Mouse (Mus musculus): ENCODE measurements at regions not wholly inside any gene's neighbourhood (a gene's known extent, or its start where the extent isn't known, plus 50 kb on each side); places are given as distances from the start of the nearest gene placed in this dataset.
A peak's percentile ranks its signal among the peaks of the same experiment; 100 is the strongest.

GRCm38 (mm10) chr16:45033268-45033667, 59.9 kb upstream of the Ccdc80 start:
- ATAC-seq (replicated peaks; ENCODE audit: poor library complexity, severe bottlenecking) = no peak

- ATAC-seq (replicated peaks; ENCODE audit: poor library complexity, severe bottlenecking) = no peak
Observed at GRCm38 (mm10) chr16:45034401-45034800, 58.8 kb upstream of the Ccdc80 start.

DNA sequence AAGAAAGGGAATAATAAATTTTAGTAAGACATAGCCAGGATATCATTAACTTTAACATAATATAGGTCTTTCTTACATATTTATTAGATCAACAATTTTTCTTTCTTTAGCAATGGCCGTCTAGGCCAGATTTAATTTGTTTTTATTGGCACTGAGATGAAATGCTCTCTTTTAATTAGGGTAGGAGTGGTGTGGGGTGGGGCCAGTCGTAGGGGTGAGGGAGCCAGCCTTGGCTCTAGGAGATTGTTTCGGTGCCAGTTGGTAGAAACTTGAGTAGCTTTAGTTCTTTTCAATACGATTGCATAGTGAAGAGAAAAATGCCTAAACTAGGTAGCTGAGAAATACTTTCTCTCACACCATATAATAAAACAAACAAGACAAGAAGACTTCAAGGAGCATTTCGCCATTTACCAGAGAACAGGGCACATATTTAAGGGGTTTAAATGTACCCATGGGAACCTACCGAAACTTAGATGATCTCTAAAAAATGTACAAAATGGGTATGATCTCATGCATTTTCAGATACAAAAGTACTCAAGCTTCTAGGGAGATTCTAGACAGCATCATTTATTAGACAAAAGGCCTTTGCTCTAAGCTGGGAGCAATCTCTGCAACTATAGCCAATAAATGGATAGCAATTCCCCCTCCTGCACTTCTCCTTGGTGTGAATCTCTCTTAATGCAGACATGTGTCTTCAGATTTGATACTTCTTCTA, 56.2 kb upstream of the Ccdc80 start:
- no peak for ATAC-seq (replicated peaks; ENCODE audit: poor library complexity, severe bottlenecking)

DNA sequence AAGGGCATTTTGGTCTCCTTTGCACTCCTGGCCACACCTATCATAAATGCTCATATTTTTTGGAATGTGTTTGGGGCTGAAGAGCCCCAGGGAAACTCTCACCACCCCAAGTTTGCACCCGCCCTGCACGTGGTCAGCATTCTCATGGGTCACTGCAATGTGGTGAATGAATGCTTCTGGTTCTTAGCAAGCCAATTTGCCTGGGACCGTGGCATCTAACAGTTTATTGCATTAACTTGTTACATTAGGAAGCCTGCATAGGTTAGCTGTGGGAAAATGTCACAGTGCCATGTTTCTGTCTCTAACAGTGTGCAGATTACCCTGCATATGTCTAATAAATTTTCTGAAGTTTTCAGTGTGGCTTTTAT, 55.7 kb upstream of the Ccdc80 start:
- no peak for ATAC-seq (replicated peaks; ENCODE audit: poor library complexity, severe bottlenecking)

- peak; percentile 58 for ATAC-seq (replicated peaks; ENCODE audit: poor library complexity, severe bottlenecking)
Observed at GRCm38 (mm10) chr16:45038261-45039036, 54.8 kb upstream of the Ccdc80 start.
